Mouse (Mus musculus): ENCODE results near the gene Sept1.

GRCm38 (mm10) chr7:127212432-127213250 lies 20.3 kb downstream of the Sept1 start:
- TF ChIP-seq CTCF (IDR thresholded peaks at IDR 0.05; ENCODE audit: low read depth, low read length) (no peak), POLR2A (IDR thresholded peaks at IDR 0.05; ENCODE audit: extremely low read depth, insufficient read depth, low read length) (no peak)

All from liver, adult 2 months (tissue).